Mouse (Mus musculus): ENCODE measurements around the gene Fgfr2. TPM values are rescaled to one million over a fixed set of nuclear protein-coding genes. Genes with fewer than 3 reads are reported as not detected.

Fgfr2 gene
- polyA plus RNA-seq, 1 experiment from 2014 or later, result 18.5 TPM

GRCm38 (mm10) chr7:131556541-131557271, 1566.4 kb downstream of the Fgfr2 start:
- H3K27ac ChIP-seq, result no peak overlapping the region
- H3K4me2 ChIP-seq, result 0 out of 2 replicates have a peak overlapping the region, but pooled peaks have one; percentile 1
- H3K9me3 ChIP-seq (replicated peaks), result no peaks in the 10 kb centered on the region
- peaks cover 3% of the 10 kb centered on the region for H3K36me3 ChIP-seq
- no peak overlapping the region; the same call in 1 of the 2 replicates for H3K4me3 ChIP-seq
- peaks cover 28% of the 10 kb centered on the region for H3K4me1 ChIP-seq
- 2% methylated on average over 37 of the region's 37 CpGs for WGBS (ENCODE audit: insufficient replicate concordance)
- H3K9ac ChIP-seq, result no peak overlapping the region
- ATAC-seq, result no peak
- H3K27me3 ChIP-seq (replicated peaks), result peaks cover 78% of the 10 kb centered on the region

GRCm38 (mm10) chr7:131556116-131556515, 1567.0 kb downstream of the Fgfr2 start:
- no peaks in the 10 kb centered on the region for H3K36me3 ChIP-seq
- no peaks in the 10 kb centered on the region for H3K9me3 ChIP-seq (replicated peaks)
- no peak overlapping the region for H3K4me3 ChIP-seq
- H3K27me3 ChIP-seq (replicated peaks), result peaks cover 84% of the 10 kb centered on the region
- H3K27ac ChIP-seq, result no peak overlapping the region
- peaks cover 22% of the 10 kb centered on the region for H3K4me1 ChIP-seq
- 1% methylated on average over 9 of the region's 9 CpGs for WGBS (ENCODE audit: insufficient replicate concordance)
- H3K9ac ChIP-seq, result no peak overlapping the region
- no peak overlapping the region for H3K4me2 ChIP-seq
- ATAC-seq, result no peak

GRCm38 (mm10) chr7:131555301-131556081, 1567.7 kb downstream of the Fgfr2 start:
- Histone ChIP-seq H3K9me3 (replicated peaks) (no peaks in the 10 kb centered on the region), H3K4me1 (peaks cover 18% of the 10 kb centered on the region), H3K27ac (no peak overlapping the region), H3K4me2 (peak overlapping the region; percentile 30), H3K36me3 (no peaks in the 10 kb centered on the region), H3K4me3 (no peak overlapping the region; the same call in 1 of the 2 replicates), H3K9ac (no peak overlapping the region), H3K27me3 (replicated peaks) (peaks cover 90% of the 10 kb centered on the region)
- no peak for ATAC-seq
- 3% methylated on average over 68 of the region's 68 CpGs for WGBS (ENCODE audit: insufficient replicate concordance)

- Histone ChIP-seq H3K36me3 (no peaks in the 10 kb centered on the region), H3K9ac (no peak overlapping the region), H3K4me3 (peak overlapping the region; percentile 41), H3K9me3 (replicated peaks) (no peaks in the 10 kb centered on the region), H3K4me1 (peaks cover 18% of the 10 kb centered on the region), H3K4me2 (peak overlapping the region; percentile 58), H3K27me3 (replicated peaks) (peaks cover 99% of the 10 kb centered on the region), H3K27ac (no peak overlapping the region)
- WGBS (ENCODE audit: insufficient replicate concordance), result 3% methylated on average over 41 of the region's 45 CpGs
- ATAC-seq, result 0 out of 2 replicates have a peak, but pooled peaks have one; percentile 15
Measured at GRCm38 (mm10) chr7:131554341-131555180, 1568.6 kb downstream of the Fgfr2 start.

- peaks cover 100% of the 10 kb centered on the region for H3K27me3 ChIP-seq (replicated peaks)
- H3K27ac ChIP-seq, result no peak overlapping the region
- no peaks in the 10 kb centered on the region for H3K36me3 ChIP-seq
- peak overlapping the region; percentile 58 for H3K4me2 ChIP-seq
- H3K9ac ChIP-seq, result no peak overlapping the region
- under 1% methylated on average over 39 of the region's 39 CpGs for WGBS (ENCODE audit: insufficient replicate concordance)
- peaks cover 18% of the 10 kb centered on the region for H3K4me1 ChIP-seq
- ATAC-seq, result 0 out of 2 replicates have a peak, but pooled peaks have one; percentile 16
- H3K9me3 ChIP-seq (replicated peaks), result no peaks in the 10 kb centered on the region
- peak overlapping the region; percentile 41 for H3K4me3 ChIP-seq
Measured at GRCm38 (mm10) chr7:131553771-131554175, 1569.4 kb downstream of the Fgfr2 start.

- no peak for ATAC-seq
- Histone ChIP-seq H3K27ac (no peak overlapping the region), H3K4me2 (no peak overlapping the region), H3K36me3 (no peaks in the 10 kb centered on the region), H3K9ac (no peak overlapping the region), H3K4me3 (no peak overlapping the region), H3K4me1 (peaks cover 18% of the 10 kb centered on the region), H3K27me3 (replicated peaks) (peaks cover 100% of the 10 kb centered on the region), H3K9me3 (replicated peaks) (no peaks in the 10 kb centered on the region)
- 5% methylated on average over 5 of the region's 5 CpGs for WGBS (ENCODE audit: insufficient replicate concordance)
Measured at GRCm38 (mm10) chr7:131552781-131553180, 1570.4 kb downstream of the Fgfr2 start.

- Histone ChIP-seq H3K4me2 (no peak overlapping the region), H3K27ac (no peak overlapping the region), H3K36me3 (no peaks in the 10 kb centered on the region), H3K4me3 (no peak overlapping the region), H3K4me1 (peaks cover 18% of the 10 kb centered on the region), H3K27me3 (replicated peaks) (peaks cover 100% of the 10 kb centered on the region), H3K9me3 (replicated peaks) (no peaks in the 10 kb centered on the region), H3K9ac (no peak overlapping the region)
- WGBS (ENCODE audit: insufficient replicate concordance), result 2% methylated on average over 42 of the region's 42 CpGs
- ATAC-seq, result no peak
Measured at GRCm38 (mm10) chr7:131551931-131552741, 1571.0 kb downstream of the Fgfr2 start.

GRCm38 (mm10) chr7:131551471-131551870, 1571.7 kb downstream of the Fgfr2 start:
- Histone ChIP-seq H3K27me3 (replicated peaks) (peaks cover 100% of the 10 kb centered on the region), H3K9ac (no peak overlapping the region), H3K27ac (no peak overlapping the region), H3K36me3 (no peaks in the 10 kb centered on the region), H3K9me3 (replicated peaks) (no peaks in the 10 kb centered on the region), H3K4me2 (no peak overlapping the region), H3K4me1 (peaks cover 15% of the 10 kb centered on the region), H3K4me3 (no peak overlapping the region)
- under 1% methylated on average over 4 of the region's 4 CpGs for WGBS (ENCODE audit: insufficient replicate concordance)
- ATAC-seq, result no peak

GRCm38 (mm10) chr7:131548473-131548872, 1574.7 kb downstream of the Fgfr2 start, which contains the start of gene Hmx2:
TSS of gene Hmx2 (plus strand) at chr7:131548773.
- no peaks in the 10 kb centered on the region for H3K9me3 ChIP-seq (replicated peaks)
- H3K27me3 ChIP-seq (replicated peaks), result peaks cover 100% of the 10 kb centered on the region
- H3K9ac ChIP-seq, result no peak within 1 kb of the TSS
- H3K4me3 ChIP-seq, result no peak within 1 kb of the TSS
- no peak within 1 kb of the TSS for H3K4me2 ChIP-seq
- H3K27ac ChIP-seq, result no peak within 1 kb of the TSS
- 8% methylated on average over 3 of the region's 3 CpGs for WGBS (ENCODE audit: insufficient replicate concordance)
- no peak for ATAC-seq
- no peaks in the 10 kb centered on the region for H3K4me1 ChIP-seq
- H3K36me3 ChIP-seq, result no peaks in the 10 kb centered on the region

GRCm38 (mm10) chr7:131547481-131547880, 1575.7 kb downstream of the Fgfr2 start:
- Histone ChIP-seq H3K9me3 (replicated peaks) (no peaks in the 10 kb centered on the region), H3K4me2 (no peak overlapping the region), H3K27me3 (replicated peaks) (peaks cover 100% of the 10 kb centered on the region), H3K4me3 (no peak overlapping the region), H3K9ac (no peak overlapping the region), H3K27ac (no peak overlapping the region), H3K4me1 (peaks cover 9% of the 10 kb centered on the region), H3K36me3 (no peaks in the 10 kb centered on the region)
- WGBS (ENCODE audit: insufficient replicate concordance), result 5% methylated on average over 5 of the region's 5 CpGs
- no peak for ATAC-seq

- H3K4me2 ChIP-seq, result no peak overlapping the region
Measured at GRCm38 (mm10) chr7:131546423-131546822, 1576.7 kb downstream of the Fgfr2 start.

More at GRCm38 (mm10) chr7:131546423-131546822, 1576.7 kb downstream of the Fgfr2 start:
- Histone ChIP-seq H3K9ac (no peak overlapping the region), H3K9me3 (replicated peaks) (no peaks in the 10 kb centered on the region), H3K4me1 (peaks cover 17% of the 10 kb centered on the region), H3K4me3 (no peak overlapping the region), H3K27ac (no peak overlapping the region), H3K36me3 (no peaks in the 10 kb centered on the region), H3K27me3 (replicated peaks) (peaks cover 100% of the 10 kb centered on the region)
- 13% methylated on average over 2 of the region's 2 CpGs for WGBS (ENCODE audit: insufficient replicate concordance)
- no peak for ATAC-seq

Data from liver, embryonic 12.5 days (tissue).